Mouse (Mus musculus) liver, embryonic 13.5 days (tissue): ENCODE data around the gene Sost. TPM values are rescaled to one million over a fixed set of nuclear protein-coding genes. Genes with fewer than 3 reads are reported as not detected.

Source experiments
- ATAC-seq: fragments of 200-750 bp; cut with Nextera tagmentation; 2 replicates; pipeline ENCODE4 v1.8.0; 2017; ENCODE audit warnings: low read depth, mild to moderate bottlenecking, moderate number of reproducible peaks, moderate library complexity
- DNase-seq: peaks from one replicate; pipeline ENCODE4 v3.0.0; 2022
- H3K27ac ChIP-seq: fragments of 300-500 bp; sonication (generic); 2 replicates; pipeline ENCODE4 v1.5.1; 2015; ENCODE audit warnings: moderate library complexity, mild to moderate bottlenecking, inconsistent platforms
- H3K27me3 ChIP-seq: fragments of 300-500 bp; sonication (generic); 2 replicates; pipeline ENCODE4 v1.6.1; 2015; ENCODE audit warnings: mild to moderate bottlenecking, inconsistent platforms
- H3K36me3 ChIP-seq: fragments of 300-500 bp; sonication (generic); 2 replicates; pipeline ENCODE4 v1.6.1; 2015; ENCODE audit warnings: mild to moderate bottlenecking, inconsistent platforms
- H3K4me1 ChIP-seq: fragments of 300-500 bp; sonication (generic); replicated peaks from 2 replicates; pipeline ENCODE4 v1.6.1; 2015; ENCODE audit warnings: inconsistent platforms
- H3K4me2 ChIP-seq: fragments of 300-500 bp; sonication (generic); 2 replicates; pipeline ENCODE4 v1.6.1; 2015; ENCODE audit warnings: inconsistent platforms, mild to moderate bottlenecking, moderate library complexity
- H3K4me3 ChIP-seq: fragments of 300-500 bp; sonication (generic); replicated peaks from 2 replicates; pipeline ENCODE4 v1.5.1; 2015; ENCODE audit warnings: mild to moderate bottlenecking, inconsistent platforms
- H3K9ac ChIP-seq: fragments of 300-500 bp; sonication (generic); 2 replicates; pipeline ENCODE4 v1.6.1; 2015; ENCODE audit warnings: mild to moderate bottlenecking, inconsistent platforms
- H3K9me3 ChIP-seq: fragments of 300-500 bp; sonication (generic); replicated peaks from 2 replicates; pipeline ENCODE4 v1.6.1; 2016; ENCODE audit warnings: inconsistent platforms
- WGBS: fragments of 180-500 bp; shearing (Covaris S2); methylation state at CpG from one replicate; pipeline ENCODE4 v1.1.7; 2015; ENCODE audit not compliant: insufficient replicate concordance; 5-methylcytosine and 5-hydroxymethylcytosine counted together
- polyA plus RNA-seq: library from polyadenylated mRNA; unstranded; fragments of >200 nt; fragmentation: Nextera tagmentation; extraction: Ambion mirVana; gene quantifications from 2 replicates; pipeline ENCODE4 v1.2.1, GENCODE M21; 2015

Sost gene
- polyA plus RNA-seq, 1 experiment from 2014 or later = 0.06 TPM

DNA sequence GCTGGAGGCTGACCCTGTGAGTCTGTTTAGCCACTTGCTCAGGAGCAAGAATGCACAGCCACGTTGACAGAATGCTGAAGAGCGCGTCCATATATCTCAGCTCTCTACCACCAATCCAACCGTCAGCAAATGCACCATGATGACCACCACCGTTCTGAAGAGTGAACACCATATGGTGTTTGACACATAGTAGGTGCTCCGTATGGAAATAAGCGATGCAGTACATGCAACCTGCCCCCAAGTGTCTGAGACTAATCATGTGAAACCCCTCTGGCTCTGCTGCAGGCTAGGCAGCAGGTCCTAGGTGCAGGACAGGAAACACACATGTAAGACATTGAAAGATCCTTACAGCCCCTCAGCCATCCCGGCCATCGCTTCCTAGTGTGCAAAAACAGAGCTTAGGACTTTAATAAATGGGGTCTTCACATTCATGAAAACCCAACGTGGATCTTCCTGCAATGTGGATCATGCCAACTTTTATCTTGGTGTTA is 16.7 kb upstream of the Sost start:
- Histone ChIP-seq H3K27ac (peak overlapping the region; percentile 50), H3K9ac (no peak overlapping the region), H3K4me3 (peak overlapping the region; percentile 18; the same call in 1 of the 2 replicates), H3K4me2 (peak overlapping the region; percentile 97), H3K9me3 (no peaks in the 10 kb centered on the region), H3K36me3 (peaks cover 13% of the 10 kb centered on the region; the same call in 1 of the 2 replicates), H3K4me1 (peaks cover 47% of the 10 kb centered on the region), H3K27me3 (peaks cover 46% of the 10 kb centered on the region)
- ATAC-seq = no peak
- no peak for DNase-seq
- WGBS = 35% methylated on average over 10 of the region's 10 CpGs

- H3K4me2 ChIP-seq = peak overlapping the region; percentile 97
- no peak for DNase-seq
- peaks cover 47% of the 10 kb centered on the region for H3K4me1 ChIP-seq
- 0 out of 2 replicates have a peak overlapping the region, but pooled peaks have one; percentile 18 for H3K4me3 ChIP-seq
- 53% methylated on average over 6 of the region's 6 CpGs for WGBS
- peaks cover 45% of the 10 kb centered on the region for H3K27me3 ChIP-seq
- ATAC-seq = no peak
- peaks cover 15% of the 10 kb centered on the region; the same call in 1 of the 2 replicates for H3K36me3 ChIP-seq
- peak overlapping the region; percentile 50 for H3K27ac ChIP-seq
- no peaks in the 10 kb centered on the region for H3K9me3 ChIP-seq
- no peak overlapping the region for H3K9ac ChIP-seq
Observed at GRCm38 (mm10) chr11:101982981-101983411, 16.2 kb upstream of the Sost start.

DNA sequence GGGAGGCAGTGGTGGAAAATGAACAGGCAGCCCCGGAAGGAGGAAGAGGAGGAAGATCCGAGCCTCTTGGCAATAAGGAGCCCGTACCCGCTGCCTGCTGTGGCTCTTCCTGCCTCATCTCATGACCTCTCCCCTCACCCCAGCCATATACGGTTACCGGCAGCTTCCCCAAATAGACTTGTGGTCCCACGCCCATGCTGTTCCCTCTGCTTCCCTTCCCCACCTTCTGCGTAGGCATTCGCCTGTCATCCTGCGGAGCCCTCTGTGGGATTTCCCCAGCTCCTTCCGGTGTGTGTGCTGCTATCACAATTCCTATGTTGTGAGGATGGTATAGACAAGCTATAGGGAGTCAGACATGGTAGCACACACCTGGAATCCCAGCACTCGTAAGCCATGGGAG is 15.0 kb upstream of the Sost start:
- H3K27ac ChIP-seq = no peak overlapping the region
- H3K27me3 ChIP-seq = peaks cover 36% of the 10 kb centered on the region
- no peak overlapping the region for H3K4me3 ChIP-seq
- peaks cover 47% of the 10 kb centered on the region for H3K4me1 ChIP-seq
- peaks cover 15% of the 10 kb centered on the region; the same call in 1 of the 2 replicates for H3K36me3 ChIP-seq
- no peak overlapping the region; the same call in 1 of the 2 replicates for H3K4me2 ChIP-seq
- no peak for ATAC-seq
- 34% methylated on average over 12 of the region's 12 CpGs for WGBS
- 0 out of 2 replicates have a peak overlapping the region, but pooled peaks have one; percentile 6 for H3K9ac ChIP-seq
- DNase-seq = no peak
- no peaks in the 10 kb centered on the region for H3K9me3 ChIP-seq

- Histone ChIP-seq H3K27me3 (peaks cover 24% of the 10 kb centered on the region), H3K36me3 (peaks cover 15% of the 10 kb centered on the region; the same call in 1 of the 2 replicates), H3K4me2 (no peak overlapping the region), H3K4me3 (no peak overlapping the region), H3K4me1 (peaks cover 39% of the 10 kb centered on the region), H3K9ac (no peak overlapping the region), H3K9me3 (no peaks in the 10 kb centered on the region), H3K27ac (no peak overlapping the region)
- ATAC-seq (no peak), DNase-seq (no peak)
- 74% methylated on average over 9 of the region's 9 CpGs for WGBS
Observed at GRCm38 (mm10) chr11:101980603-101981157, 13.9 kb upstream of the Sost start.

- ATAC-seq = no peak
- Histone ChIP-seq H3K4me1 (peaks cover 29% of the 10 kb centered on the region), H3K4me3 (no peak overlapping the region), H3K27ac (no peak overlapping the region), H3K27me3 (peaks cover 10% of the 10 kb centered on the region), H3K9me3 (no peaks in the 10 kb centered on the region), H3K4me2 (no peak overlapping the region), H3K9ac (no peak overlapping the region), H3K36me3 (peaks cover 19% of the 10 kb centered on the region; the same call in 1 of the 2 replicates)
- 69% methylated on average over 5 of the region's 5 CpGs for WGBS
- DNase-seq = no peak
Observed at GRCm38 (mm10) chr11:101979140-101979539, 12.3 kb upstream of the Sost start.

DNA sequence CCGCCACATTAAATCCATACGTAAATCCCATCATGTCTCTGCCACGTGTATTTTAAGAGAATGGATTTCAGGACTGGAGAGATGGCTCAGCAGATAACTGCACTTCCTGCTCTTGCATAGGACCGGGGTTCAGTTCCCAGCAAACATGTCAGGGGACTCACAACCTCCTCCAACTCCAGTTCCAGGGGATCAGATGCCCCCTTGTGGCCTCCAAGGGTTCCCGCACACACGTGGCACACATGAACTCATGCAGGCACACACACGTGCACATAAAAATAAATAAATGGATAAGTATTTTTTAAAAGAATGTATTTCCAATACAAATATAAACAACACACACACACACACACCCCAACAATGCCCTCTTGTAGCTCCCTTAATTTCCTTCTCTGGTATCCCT is 10.1 kb upstream of the Sost start:
- Histone ChIP-seq H3K4me3 (no peak overlapping the region), H3K27ac (no peak overlapping the region), H3K36me3 (peaks cover 20% of the 10 kb centered on the region; the same call in 1 of the 2 replicates), H3K4me2 (no peak overlapping the region), H3K4me1 (peaks cover 13% of the 10 kb centered on the region), H3K9ac (no peak overlapping the region), H3K27me3 (no peaks in the 10 kb centered on the region), H3K9me3 (no peaks in the 10 kb centered on the region)
- ATAC-seq (no peak), DNase-seq (no peak)
- 81% methylated on average over 7 of the region's 7 CpGs for WGBS

GRCm38 (mm10) chr11:101974923-101975322 is 8.1 kb upstream of the Sost start:
- peaks cover 16% of the 10 kb centered on the region; the same call in 1 of the 2 replicates for H3K36me3 ChIP-seq
- no peak overlapping the region for H3K4me2 ChIP-seq
- H3K27me3 ChIP-seq = no peaks in the 10 kb centered on the region
- WGBS = 52% methylated on average over 9 of the region's 9 CpGs
- DNase-seq (no peak), ATAC-seq (no peak)
- H3K4me3 ChIP-seq = no peak overlapping the region
- H3K9ac ChIP-seq = no peak overlapping the region
- no peaks in the 10 kb centered on the region for H3K9me3 ChIP-seq
- no peak overlapping the region for H3K27ac ChIP-seq
- no peaks in the 10 kb centered on the region for H3K4me1 ChIP-seq

- Histone ChIP-seq H3K27me3 (no peaks in the 10 kb centered on the region), H3K4me1 (no peaks in the 10 kb centered on the region), H3K9me3 (no peaks in the 10 kb centered on the region), H3K4me2 (no peak overlapping the region), H3K4me3 (no peak overlapping the region), H3K9ac (no peak overlapping the region), H3K27ac (no peak overlapping the region), H3K36me3 (peaks cover 12% of the 10 kb centered on the region; the same call in 1 of the 2 replicates)
- no peak for ATAC-seq
- no peak for DNase-seq
- WGBS = 49% methylated on average over 6 of the region's 6 CpGs
Observed at GRCm38 (mm10) chr11:101974181-101974580, 7.4 kb upstream of the Sost start.

GRCm38 (mm10) chr11:101973496-101973895 is 6.7 kb upstream of the Sost start:
- H3K9me3 ChIP-seq = no peaks in the 10 kb centered on the region
- no peak overlapping the region for H3K27ac ChIP-seq
- no peak for DNase-seq
- no peak overlapping the region for H3K4me2 ChIP-seq
- no peak overlapping the region for H3K4me3 ChIP-seq
- no peak overlapping the region for H3K9ac ChIP-seq
- peaks cover 3% of the 10 kb centered on the region; the same call in 1 of the 2 replicates for H3K27me3 ChIP-seq
- peaks cover 8% of the 10 kb centered on the region; the same call in 1 of the 2 replicates for H3K36me3 ChIP-seq
- ATAC-seq = no peak
- 78% methylated on average over 9 of the region's 9 CpGs for WGBS
- H3K4me1 ChIP-seq = no peaks in the 10 kb centered on the region

DNA sequence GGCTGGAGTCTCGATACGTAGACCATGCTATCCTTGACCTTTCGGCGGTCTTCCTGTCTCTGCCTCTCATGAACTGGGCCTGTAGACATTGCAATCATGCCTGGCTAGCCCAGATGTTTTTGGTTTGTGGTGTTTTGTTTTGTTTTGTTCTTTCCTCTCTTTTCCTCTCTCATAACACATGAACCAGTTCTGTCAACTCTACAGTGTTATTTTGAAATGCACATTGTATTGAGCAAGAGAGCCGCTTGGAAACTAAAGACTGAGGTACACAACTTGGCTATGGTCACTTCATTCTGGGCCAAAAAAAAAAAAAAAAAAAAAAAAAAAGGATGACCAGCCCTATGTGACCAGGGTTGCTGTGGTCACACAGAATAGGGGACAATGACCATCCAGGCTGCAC is 5.8 kb upstream of the Sost start:
- H3K9ac ChIP-seq = no peak overlapping the region
- DNase-seq = no peak

DNA sequence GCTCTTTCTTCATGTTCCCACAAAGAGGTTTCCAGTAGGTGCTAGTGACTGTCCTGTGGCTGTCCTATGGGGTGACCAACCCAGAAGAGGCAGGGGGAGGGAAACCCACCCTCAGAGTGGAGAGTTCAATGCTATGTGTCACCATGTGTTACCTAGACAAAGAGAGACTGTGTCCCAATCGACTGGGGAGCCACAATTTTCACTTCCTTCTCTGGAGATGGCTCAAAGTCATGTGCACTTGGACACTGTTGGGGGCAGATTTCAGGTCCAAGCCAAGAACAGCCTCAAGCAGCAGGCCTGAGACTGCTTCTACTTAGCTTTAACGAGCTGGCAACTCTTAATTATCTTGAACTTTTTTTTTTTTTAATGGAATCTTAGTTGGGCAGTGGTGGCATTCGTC is 5.3 kb upstream of the Sost start:
- Histone ChIP-seq H3K4me2 (no peak overlapping the region), H3K36me3 (peaks cover 5% of the 10 kb centered on the region; the same call in 1 of the 2 replicates), H3K4me1 (no peaks in the 10 kb centered on the region), H3K27me3 (peaks cover 17% of the 10 kb centered on the region), H3K9me3 (no peaks in the 10 kb centered on the region), H3K27ac (no peak overlapping the region), H3K9ac (no peak overlapping the region), H3K4me3 (no peak overlapping the region)
- ATAC-seq (no peak), DNase-seq (no peak)
- WGBS = 59% methylated on average over 3 of the region's 3 CpGs

More for the DNA sequence above, 5.8 kb upstream of the Sost start:
- no peaks in the 10 kb centered on the region for H3K4me1 ChIP-seq
- no peak overlapping the region for H3K4me2 ChIP-seq
- H3K27ac ChIP-seq = no peak overlapping the region
- H3K4me3 ChIP-seq = no peak overlapping the region
- peaks cover 11% of the 10 kb centered on the region for H3K27me3 ChIP-seq
- H3K9me3 ChIP-seq = no peaks in the 10 kb centered on the region
- WGBS = 75% methylated on average over 5 of the region's 5 CpGs
- no peak for ATAC-seq
- H3K36me3 ChIP-seq = peaks cover 5% of the 10 kb centered on the region; the same call in 1 of the 2 replicates

GRCm38 (mm10) chr11:101971410-101971809 is 4.6 kb upstream of the Sost start:
- peaks cover 5% of the 10 kb centered on the region; the same call in 1 of the 2 replicates for H3K36me3 ChIP-seq
- no peak for ATAC-seq
- H3K4me2 ChIP-seq = no peak overlapping the region
- no peaks in the 10 kb centered on the region for H3K4me1 ChIP-seq
- DNase-seq = no peak
- H3K27ac ChIP-seq = no peak overlapping the region
- WGBS = 30% methylated on average over 3 of the region's 3 CpGs
- peaks cover 24% of the 10 kb centered on the region for H3K27me3 ChIP-seq
- H3K4me3 ChIP-seq = no peak overlapping the region
- no peaks in the 10 kb centered on the region for H3K9me3 ChIP-seq
- no peak overlapping the region for H3K9ac ChIP-seq
